Mouse (Mus musculus): ENCODE measurements around the gene Emg1. TPM values are rescaled to one million over a fixed set of nuclear protein-coding genes. Genes with fewer than 3 reads are reported as not detected.

Emg1 gene
- total and polyA plus RNA-seq, 3 experiments, result 51.8 to 78.8 (median 71.4) TPM

DNA sequence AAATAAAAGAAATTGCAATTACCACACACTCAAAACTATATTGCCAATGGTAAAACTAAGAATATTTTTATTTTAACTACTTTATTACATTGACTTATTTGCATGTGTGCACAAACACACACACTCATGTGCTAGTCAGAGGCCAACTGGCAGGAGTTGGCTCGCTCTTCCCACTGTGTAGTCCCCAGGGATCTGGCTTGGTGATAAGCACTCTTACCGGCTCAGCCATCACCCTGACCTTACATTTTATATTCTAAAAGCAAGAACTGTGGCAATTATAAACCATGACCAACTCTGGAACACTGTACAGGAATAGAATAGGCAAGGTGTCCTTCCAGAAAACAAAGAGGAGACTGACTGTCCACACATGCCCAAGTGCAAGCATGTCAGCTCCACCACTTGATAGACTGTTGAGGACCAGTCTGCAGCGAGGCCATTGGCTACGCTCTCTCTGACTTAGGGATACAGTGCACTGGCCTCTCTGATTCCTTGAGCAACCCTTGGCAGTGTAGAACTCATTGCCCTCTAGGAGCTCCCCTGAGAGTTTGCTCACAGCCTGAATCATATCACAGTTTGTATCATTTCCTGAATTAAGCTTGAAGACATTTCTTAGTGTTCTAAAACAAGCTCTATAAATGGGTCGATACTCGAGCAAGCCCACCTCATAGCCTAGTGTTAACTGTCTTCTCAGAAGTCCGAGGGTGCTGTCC is 15.4 kb downstream of the Emg1 start:
- intact Hi-C loops (cut with DNase I), result no loop called here
- no peaks in the 10 kb centered on the region for H3K27me3 ChIP-seq (ENCODE audit: control insufficient read depth, insufficient read depth, low read length)
- WGBS, result 60% methylated on average over 7 of the region's 7 CpGs
- H3K9ac ChIP-seq (ENCODE audit: low read depth, low read length), result no peak overlapping the region
- no peak for DNase-seq
- H3K4me1 ChIP-seq (ENCODE audit: control insufficient read depth, insufficient read depth, low read length), result peaks cover 20% of the 10 kb centered on the region
- TF ChIP-seq EP300 (IDR thresholded peaks at IDR 0.05; ENCODE audit: insufficient read depth, low read depth, low read length), result no peak
- H3K79me2 ChIP-seq (replicated peaks; ENCODE audit: control insufficient read depth, insufficient read depth, low read length), result no peaks in the 10 kb centered on the region
- H3K36me3 ChIP-seq (ENCODE audit: control insufficient read depth, insufficient read depth, low read length), result peaks cover 2% of the 10 kb centered on the region; the same call in 1 of the 2 replicates
- H3K4me3 ChIP-seq, result no peak overlapping the region
- peak overlapping the region; percentile 42 for H3K27ac ChIP-seq

DNA sequence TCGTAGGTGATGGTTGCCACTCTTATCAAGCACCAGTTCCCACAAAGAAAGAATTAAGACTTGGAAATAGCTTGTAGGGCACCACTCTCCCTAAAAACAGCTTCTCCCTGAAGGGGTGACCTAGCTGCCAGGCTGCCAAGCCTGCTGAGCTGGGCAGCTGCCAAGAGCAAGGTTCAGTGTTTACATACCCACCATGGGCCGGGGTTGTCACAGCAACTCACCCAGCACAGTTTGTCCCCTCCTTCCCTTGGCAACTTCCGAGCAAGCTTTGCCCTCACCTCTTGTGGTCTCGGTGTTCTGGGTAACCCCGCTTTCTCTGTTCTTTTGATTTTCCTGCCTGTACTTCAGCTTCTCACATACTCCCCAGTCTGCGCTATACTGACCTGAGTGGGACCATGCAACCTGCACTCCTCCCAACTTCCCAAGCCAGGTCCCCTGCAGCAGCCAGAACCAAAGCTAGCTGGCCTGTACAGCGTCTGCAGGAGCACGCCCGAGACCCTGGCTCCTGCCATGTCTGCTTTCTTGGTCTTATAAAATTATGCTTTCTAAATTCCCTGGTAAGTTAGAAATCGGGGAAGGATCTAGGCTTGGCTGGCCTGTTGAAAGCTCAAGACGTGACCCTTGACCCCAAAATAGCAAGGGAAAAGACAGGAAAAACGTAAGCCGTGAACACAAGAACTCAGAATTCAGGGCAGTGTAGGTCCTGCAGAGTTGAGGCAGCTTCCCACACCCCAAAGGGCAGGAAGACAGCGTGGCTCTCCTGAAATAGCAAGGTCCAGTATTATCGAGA is 17.6 kb downstream of the Emg1 start:
- intact Hi-C loops (cut with DNase I), result no loop called here
- no peaks in the 10 kb centered on the region for H3K36me3 ChIP-seq (ENCODE audit: control insufficient read depth, insufficient read depth, low read length)
- DNase-seq, result peak; percentile 73 to 85
- H3K4me3 ChIP-seq, result no peak overlapping the region
- no peak for TF ChIP-seq CTCF (IDR thresholded peaks at IDR 0.05)
- TF ChIP-seq EP300 (IDR thresholded peaks at IDR 0.05; ENCODE audit: insufficient read depth, low read depth, low read length), result 0 out of 2 replicates have a peak, but pooled peaks have one; percentile 66
- no peaks in the 10 kb centered on the region for H3K79me2 ChIP-seq (replicated peaks; ENCODE audit: control insufficient read depth, insufficient read depth, low read length)
- peaks cover 16% of the 10 kb centered on the region for H3K4me1 ChIP-seq (ENCODE audit: control insufficient read depth, insufficient read depth, low read length)
- WGBS, result 59% methylated on average over 15 of the region's 15 CpGs
- peak overlapping the region; percentile 86 for H3K27ac ChIP-seq
- H3K9ac ChIP-seq (ENCODE audit: low read depth, low read length), result no peak overlapping the region
- H3K27me3 ChIP-seq (ENCODE audit: control insufficient read depth, insufficient read depth, low read length), result no peaks in the 10 kb centered on the region

DNA sequence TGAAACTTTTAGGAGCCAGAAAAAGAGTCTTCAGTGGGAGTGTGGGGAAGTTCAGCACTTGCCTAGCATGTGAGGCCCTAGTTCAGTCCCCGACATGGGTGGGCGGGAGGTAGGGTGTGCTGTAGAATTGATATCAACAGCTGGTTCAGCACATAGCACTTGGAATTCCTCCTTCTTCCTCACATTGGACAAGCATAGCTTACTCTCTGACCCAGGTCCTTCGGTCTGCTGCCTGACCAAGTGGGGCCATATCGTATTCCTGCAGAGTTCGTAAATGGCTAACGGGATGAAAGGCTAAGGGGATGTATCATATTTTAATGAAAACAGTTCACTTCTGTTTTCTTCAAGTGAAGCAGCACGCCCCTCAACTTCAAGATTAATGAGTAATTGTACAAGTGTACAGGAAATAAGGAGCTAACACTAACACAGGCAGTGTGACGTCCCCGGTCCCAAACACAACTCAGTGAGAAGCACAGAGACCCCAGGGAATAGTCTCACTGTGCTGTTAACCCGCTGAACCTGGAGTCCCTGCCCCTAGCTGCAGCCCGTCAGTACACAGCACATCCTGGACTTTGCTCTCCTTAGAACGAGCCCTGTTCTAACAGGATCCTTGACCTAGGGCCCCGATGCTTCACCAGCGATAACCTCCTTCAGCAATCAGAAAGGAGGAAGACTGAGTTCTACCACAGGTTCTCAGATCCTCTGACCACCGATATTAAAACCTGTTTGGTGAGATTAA is 18.6 kb downstream of the Emg1 start:
- TF ChIP-seq CTCF (IDR thresholded peaks at IDR 0.05), result no peak
- H3K79me2 ChIP-seq (replicated peaks; ENCODE audit: control insufficient read depth, insufficient read depth, low read length), result no peaks in the 10 kb centered on the region
- WGBS, result 66% methylated on average over 15 of the region's 15 CpGs
- no peaks in the 10 kb centered on the region for H3K36me3 ChIP-seq (ENCODE audit: control insufficient read depth, insufficient read depth, low read length)
- peaks cover 16% of the 10 kb centered on the region for H3K4me1 ChIP-seq (ENCODE audit: control insufficient read depth, insufficient read depth, low read length)
- peak overlapping the region; percentile 86 for H3K27ac ChIP-seq
- no peak for DNase-seq
- no peak overlapping the region for H3K9ac ChIP-seq (ENCODE audit: low read depth, low read length)
- intact Hi-C loops (cut with DNase I), result no loop called here
- H3K27me3 ChIP-seq (ENCODE audit: control insufficient read depth, insufficient read depth, low read length), result no peaks in the 10 kb centered on the region
- H3K4me3 ChIP-seq, result no peak overlapping the region

DNA sequence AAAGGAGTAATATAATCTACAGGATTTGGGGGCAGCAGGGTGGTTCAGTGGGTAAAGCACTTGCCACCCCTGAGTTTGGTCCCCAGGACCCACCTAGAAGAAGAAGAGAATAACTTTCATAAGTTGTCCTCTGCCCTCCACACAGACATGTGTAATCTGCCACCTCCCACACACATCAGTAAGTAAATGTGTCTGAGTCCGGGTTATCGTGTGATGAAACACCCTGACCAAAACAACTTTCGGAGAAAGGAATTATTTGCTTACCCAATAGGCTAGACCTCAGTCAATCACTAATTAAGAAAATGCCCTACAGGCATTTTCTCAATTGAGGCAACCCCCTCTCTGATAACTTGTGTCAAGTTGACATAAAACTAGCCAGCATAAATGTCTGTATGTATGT is 21.5 kb downstream of the Emg1 start:
- H3K27me3 ChIP-seq (ENCODE audit: control insufficient read depth, insufficient read depth, low read length), result no peaks in the 10 kb centered on the region
- no peaks in the 10 kb centered on the region; the same call in 1 of the 2 replicates for H3K79me2 ChIP-seq (replicated peaks; ENCODE audit: control insufficient read depth, insufficient read depth, low read length)
- peaks cover 13% of the 10 kb centered on the region for H3K4me1 ChIP-seq (ENCODE audit: control insufficient read depth, insufficient read depth, low read length)
- no peak for DNase-seq
- H3K36me3 ChIP-seq (ENCODE audit: control insufficient read depth, insufficient read depth, low read length), result no peaks in the 10 kb centered on the region
- WGBS, result 92% methylated on average over 3 of the region's 3 CpGs
- TF ChIP-seq POLR2A (IDR thresholded peaks at IDR 0.05; ENCODE audit: insufficient read depth, low read depth, low read length) (no peak), CTCF (IDR thresholded peaks at IDR 0.05) (no peak), EP300 (IDR thresholded peaks at IDR 0.05; ENCODE audit: insufficient read depth, low read depth, low read length) (no peak)
- H3K27ac ChIP-seq, result no peak overlapping the region
- H3K9ac ChIP-seq (ENCODE audit: low read depth, low read length), result no peak overlapping the region
- intact Hi-C loops (cut with DNase I), result no loop called here
- no peak overlapping the region for H3K4me3 ChIP-seq

DNA sequence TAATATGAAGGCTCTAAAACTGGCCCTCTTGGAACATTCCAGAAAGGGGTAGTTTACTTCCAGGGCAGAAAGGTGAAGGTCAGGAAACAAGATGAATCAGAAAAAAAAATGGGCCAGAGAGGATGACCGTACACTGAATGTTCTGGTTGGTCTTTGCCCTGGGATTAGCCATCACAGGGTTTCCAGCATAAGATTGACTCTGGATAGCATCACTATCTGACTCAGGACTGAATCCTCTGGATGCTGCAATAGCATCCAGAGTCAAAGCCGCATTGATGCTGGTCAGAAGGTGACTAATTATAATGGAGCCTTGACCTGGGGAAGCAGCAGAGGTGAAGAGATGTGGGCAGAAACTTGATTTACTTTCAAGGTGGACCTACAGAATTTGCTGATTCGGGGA is 23.0 kb downstream of the Emg1 start:
- TF ChIP-seq CTCF (IDR thresholded peaks at IDR 0.05), result no peak
- intact Hi-C loops (cut with DNase I), result no loop called here
- Histone ChIP-seq H3K27ac (no peak overlapping the region), H3K4me3 (no peak overlapping the region), H3K9ac (ENCODE audit: low read depth, low read length) (no peak overlapping the region), H3K27me3 (ENCODE audit: control insufficient read depth, insufficient read depth, low read length) (no peaks in the 10 kb centered on the region), H3K79me2 (replicated peaks; ENCODE audit: control insufficient read depth, insufficient read depth, low read length) (no peaks in the 10 kb centered on the region; the same call in 1 of the 2 replicates), H3K4me1 (ENCODE audit: control insufficient read depth, insufficient read depth, low read length) (peaks cover 8% of the 10 kb centered on the region), H3K36me3 (ENCODE audit: control insufficient read depth, insufficient read depth, low read length) (no peaks in the 10 kb centered on the region)
- no peak for DNase-seq
- 90% methylated on average over 3 of the region's 3 CpGs for WGBS

Data from heart, adult 2 months (tissue).